Mouse (Mus musculus): Measurements from ENCODE around the gene Rnf169.

DNA sequence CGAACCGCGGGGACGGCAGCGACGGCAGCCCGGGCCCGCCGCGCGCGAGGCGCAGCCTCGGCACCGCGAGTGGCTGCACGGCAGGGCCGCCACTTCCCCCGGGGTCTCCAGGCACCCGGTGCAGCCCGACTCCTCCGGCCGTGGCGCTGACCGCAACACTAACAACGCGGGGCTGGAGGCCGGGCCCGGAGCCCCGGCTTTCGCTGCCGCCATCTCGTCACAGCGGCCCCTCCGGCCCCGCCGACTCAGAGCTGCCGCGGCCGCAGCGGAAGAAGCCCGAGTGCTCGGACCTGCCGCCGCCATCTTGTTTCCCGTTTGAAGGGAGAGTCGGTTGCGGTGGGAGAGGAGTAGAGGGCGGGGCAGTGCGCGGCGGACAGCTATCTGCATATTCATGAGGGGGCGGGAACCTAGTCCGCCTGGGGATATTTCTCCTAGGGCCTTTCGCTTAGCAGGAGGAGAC is at the start of gene Rnf169:
- TF ChIP-seq CTCF (IDR thresholded peaks at IDR 0.05) (peak; percentile 17; the same call in 1 of the 2 replicates), POLR2A (IDR thresholded peaks at IDR 0.05; ENCODE audit: insufficient read depth, low read depth, low read length) (peak; percentile 86), EP300 (IDR thresholded peaks at IDR 0.05; ENCODE audit: insufficient read depth, low read depth, low read length) (no peak)

Measured in heart, adult 2 months (tissue).